Mouse (Mus musculus): ENCODE measurements around the gene Btd.

Gene Btd

GRCm38 (mm10) chr14:31666931-31667705, 26.3 kb downstream of the Btd start:
- no peak for DNase-seq

- no peak for DNase-seq
Observed at GRCm38 (mm10) chr14:31667741-31668140, 26.9 kb downstream of the Btd start.

- DNase-seq: peak; percentile 82
Observed at GRCm38 (mm10) chr14:31668326-31668725, 27.5 kb downstream of the Btd start.

GRCm38 (mm10) chr14:31669161-31669611, 28.4 kb downstream of the Btd start:
- peak; percentile 86 for DNase-seq

- DNase-seq: no peak
Observed at GRCm38 (mm10) chr14:31669642-31670490, 29.0 kb downstream of the Btd start.

GRCm38 (mm10) chr14:31671635-31672320, 30.9 kb downstream of the Btd start:
- DNase-seq: no peak

- no peak for DNase-seq
Observed at GRCm38 (mm10) chr14:31680656-31681055, 39.8 kb downstream of the Btd start.

- DNase-seq: no peak
Observed at GRCm38 (mm10) chr14:31681291-31681690, 40.5 kb downstream of the Btd start.

GRCm38 (mm10) chr14:31681931-31682555, 41.2 kb downstream of the Btd start:
- no peak for DNase-seq

- no peak for DNase-seq
Observed at GRCm38 (mm10) chr14:31683610-31684009, 42.8 kb downstream of the Btd start.

- DNase-seq: no peak
Observed at GRCm38 (mm10) chr14:31684343-31685040, 43.7 kb downstream of the Btd start.

- DNase-seq: no peak
Observed at GRCm38 (mm10) chr14:31685680-31686079, 44.9 kb downstream of the Btd start.

GRCm38 (mm10) chr14:31686231-31686630, 45.4 kb downstream of the Btd start:
- DNase-seq: no peak

- DNase-seq: no peak
Observed at GRCm38 (mm10) chr14:31692536-31692935, 51.7 kb downstream of the Btd start.

- no peak for DNase-seq
Observed at GRCm38 (mm10) chr14:31696206-31696984, 55.6 kb downstream of the Btd start.

GRCm38 (mm10) chr14:31696985-31697303, 56.1 kb downstream of the Btd start:
- no peak for DNase-seq

GRCm38 (mm10) chr14:31697346-31697745, 56.5 kb downstream of the Btd start:
- no peak for DNase-seq

- no peak for DNase-seq
Observed at GRCm38 (mm10) chr14:31697755-31698154, 56.9 kb downstream of the Btd start.

GRCm38 (mm10) chr14:31700376-31700775, 59.5 kb downstream of the Btd start:
- no peak for DNase-seq

GRCm38 (mm10) chr14:31709343-31709742, 68.5 kb downstream of the Btd start:
- no peak for DNase-seq

- DNase-seq: no peak
Observed at GRCm38 (mm10) chr14:31715669-31716068, 74.8 kb downstream of the Btd start.

- no peak for DNase-seq
Observed at GRCm38 (mm10) chr14:31717360-31717759, 76.5 kb downstream of the Btd start.
